Comparison of ENCODE assay signal across 9 mouse cellular contexts in the genomic region with DNA sequence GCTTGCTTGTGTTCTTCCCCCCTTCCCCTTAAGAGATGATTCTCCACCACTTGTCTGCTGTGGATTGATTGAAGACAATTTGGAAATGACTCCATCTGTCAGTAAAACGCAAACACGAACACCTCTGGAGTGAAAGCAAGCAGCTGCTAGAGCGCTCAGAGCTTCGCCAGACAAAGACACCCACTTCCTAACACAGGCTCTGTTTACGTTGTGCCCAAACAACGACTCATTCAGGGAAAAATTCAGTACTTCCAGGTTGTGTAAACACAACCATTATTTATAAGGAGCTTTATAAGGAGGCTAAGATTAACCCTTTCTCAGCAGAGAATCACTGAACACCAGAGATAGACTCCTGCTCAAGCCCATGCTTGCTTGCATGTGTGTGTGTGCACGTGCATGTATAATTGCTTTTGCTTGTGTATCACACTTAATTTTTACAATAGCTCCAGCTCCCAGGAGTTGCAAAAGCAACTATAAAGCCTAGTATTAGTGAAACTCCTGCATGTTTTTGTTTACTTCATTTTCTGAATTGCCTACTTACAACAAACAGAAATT.
DNase-seq lines count a peak whose midpoint lies in the region; ATAC-seq lines count a peak whose summit lies in the region.
"Had no signal": no experiment of that assay in that cellular context is flagged by ENCODE, and none has a peak within 500 bp of the region (broad histone marks: within the 10 kb centered on the region; RNA-seq: fewer than 3 reads in every experiment).

No protein-coding gene starts in this region.

- H3K27ac ChIP-seq in kidney, embryonic 15.5 days: no peak overlapping the region
- no peak overlapping the region for H3K27ac ChIP-seq in embryonic facial prominence, embryonic 12.5 days
- H3K27ac ChIP-seq in limb, embryonic 10.5 days: peak overlapping the region; percentile 46; the same call in 1 of the 2 replicates
- 0 out of 2 replicates have a peak overlapping the region, but pooled peaks have one; percentile 33 for H3K27ac ChIP-seq in neural tube, embryonic 13.5 days (replicated peaks)

- H3K27me3 ChIP-seq in kidney, embryonic 15.5 days: no peaks in the 10 kb centered on the region
- H3K27me3 ChIP-seq in embryonic facial prominence, embryonic 12.5 days: no peaks in the 10 kb centered on the region
- no peaks in the 10 kb centered on the region for H3K27me3 ChIP-seq in limb, embryonic 10.5 days (ENCODE audit: low read depth, poor library complexity, severe bottlenecking)
- no peaks in the 10 kb centered on the region for H3K27me3 ChIP-seq in neural tube, embryonic 13.5 days
- H3K27me3 ChIP-seq: megakaryocyte, embryonic 14.5 days had no signal

- DNase-seq in kidney, adult 8-10 months: no peak
- DNase-seq in limb, embryonic 10.5 days (ENCODE audit: low spot score): no peak
- no peak for DNase-seq in ovary, adult 18-20 months (ENCODE audit: low spot score)
- no peak for DNase-seq in cerebellum, postnatal 14 days
- no peak for DNase-seq in adrenal gland, postnatal 36 days

- H3K4me2 ChIP-seq in kidney, embryonic 15.5 days: 0 out of 2 replicates have a peak overlapping the region, but pooled peaks have one; percentile 10
- H3K4me2 ChIP-seq in embryonic facial prominence, embryonic 12.5 days (replicated peaks): peak overlapping the region; percentile 15; the same call in 1 of the 2 replicates
- H3K4me2 ChIP-seq in neural tube, embryonic 13.5 days: peak overlapping the region; percentile 39

- H3K4me1 ChIP-seq in kidney, embryonic 15.5 days: peaks cover 6% of the 10 kb centered on the region; the same call in 1 of the 2 replicates
- 0 out of 2 replicates have a peak, but pooled peaks cover 2% of the 10 kb centered on the region for H3K4me1 ChIP-seq in embryonic facial prominence, embryonic 12.5 days
- H3K4me1 ChIP-seq in limb, embryonic 10.5 days: peaks cover 31% of the 10 kb centered on the region
- peaks cover 13% of the 10 kb centered on the region for H3K4me1 ChIP-seq in neural tube, embryonic 13.5 days (replicated peaks)

- no peak overlapping the region for H3K9ac ChIP-seq in kidney, embryonic 15.5 days
- no peak overlapping the region for H3K9ac ChIP-seq in embryonic facial prominence, embryonic 12.5 days
- H3K9ac ChIP-seq in neural tube, embryonic 13.5 days: 0 out of 2 replicates have a peak overlapping the region, but pooled peaks have one; percentile 43

- no peak for ATAC-seq in kidney, embryonic 15.5 days (replicated peaks; ENCODE audit: low FRiP score)
- 0 out of 2 replicates have a peak, but pooled peaks have one; percentile 10 for ATAC-seq in embryonic facial prominence, embryonic 12.5 days (ENCODE audit: insufficient number of reproducible peaks, insufficient read depth, low FRiP score, low TSS enrichment)
- peak; percentile 59; the same call in 1 of the 2 replicates for ATAC-seq in neural tube, embryonic 13.5 days (ENCODE audit: low read depth)

- H3K36me3 ChIP-seq in kidney, embryonic 15.5 days: no peaks in the 10 kb centered on the region
- H3K36me3 ChIP-seq in embryonic facial prominence, embryonic 12.5 days: no peaks in the 10 kb centered on the region
- H3K36me3 ChIP-seq in limb, embryonic 10.5 days: no peaks in the 10 kb centered on the region
- no peaks in the 10 kb centered on the region for H3K36me3 ChIP-seq in neural tube, embryonic 13.5 days

- 23% methylated on average over 7 of the region's 7 CpGs for WGBS in kidney, embryonic 15.5 days
- 21% methylated on average over 7 of the region's 7 CpGs for WGBS in embryonic facial prominence, embryonic 12.5 days
- WGBS in limb, embryonic 10.5 days: 32% methylated on average over 7 of the region's 7 CpGs
- WGBS in neural tube, embryonic 13.5 days: 23% methylated on average over 7 of the region's 7 CpGs

- H3K4me3 ChIP-seq in kidney, embryonic 15.5 days (replicated peaks): no peak overlapping the region
- H3K4me3 ChIP-seq in embryonic facial prominence, embryonic 12.5 days: no peak overlapping the region
- H3K4me3 ChIP-seq in limb, embryonic 10.5 days: no peak overlapping the region
- H3K4me3 ChIP-seq in neural tube, embryonic 13.5 days: no peak overlapping the region; the same call in 1 of the 2 replicates
- H3K4me3 ChIP-seq: megakaryocyte, embryonic 14.5 days had no signal

- no peaks in the 10 kb centered on the region for H3K9me3 ChIP-seq in kidney, embryonic 15.5 days (replicated peaks)
- H3K9me3 ChIP-seq in embryonic facial prominence, embryonic 12.5 days: no peaks in the 10 kb centered on the region
- H3K9me3 ChIP-seq in limb, embryonic 10.5 days (replicated peaks): no peaks in the 10 kb centered on the region
- H3K9me3 ChIP-seq in neural tube, embryonic 13.5 days: no peaks in the 10 kb centered on the region

Comparison
In these comparisons a context has a peak if more than half of its experiments do, and no peak if none do; other contexts are left out.
1. H3K27ac ChIP-seq: peak in limb, embryonic 10.5 days (single experiment) and neural tube, embryonic 13.5 days (single experiment); none in kidney, embryonic 15.5 days (single experiment) and embryonic facial prominence, embryonic 12.5 days (single experiment).
2. Peak in every context shown above with its lines, with median percentiles within 50 percentile points of each other: H3K4me2 ChIP-seq.